38 mouse cellular contexts compared by ENCODE assay signal in genomic region chr16:14042421-14042820, GRCm38 (mm10). TPM values are rescaled to one million over a fixed set of nuclear protein-coding genes. Genes with fewer than 3 reads are reported as not detected.
"Had no signal": no experiment of that assay in that cellular context is flagged by ENCODE, and none has a peak within 500 bp of the region (broad histone marks: within the 10 kb centered on the region; RNA-seq: fewer than 3 reads in every experiment).

No protein-coding gene starts in this region.

- DNase-seq: left cerebral cortex, postnatal 4 days; liver; liver, embryonic 13.5 days; liver, postnatal 0 days; lung, adult 18-20 months; lung, adult 2 months; lung, embryonic 14.5 days; lung, postnatal 10 days; lung, postnatal 14 days; lung, postnatal 36 days; lung, postnatal 4 days; midbrain, embryonic 14.5 days had no signal

- H3K4me1 ChIP-seq: limb, embryonic 10.5 days; limb, embryonic 12.5 days; limb, embryonic 13.5 days; limb, embryonic 15.5 days; liver, embryonic 12.5 days; liver, embryonic 13.5 days; liver, embryonic 15.5 days; lung, embryonic 15.5 days; megakaryocyte, embryonic 14.5 days; midbrain, embryonic 10.5 days; midbrain, embryonic 12.5 days; midbrain, embryonic 13.5 days; midbrain, embryonic 15.5 days; neural tube, embryonic 12.5 days had no signal

- H3K4me3 ChIP-seq: left cerebral cortex, adult 2 months; limb, embryonic 10.5 days; limb, embryonic 12.5 days; limb, embryonic 13.5 days; limb, embryonic 15.5 days; liver, embryonic 12.5 days; liver, embryonic 13.5 days; liver, embryonic 15.5 days; lung, embryonic 15.5 days; megakaryocyte, embryonic 14.5 days; midbrain, embryonic 10.5 days; midbrain, embryonic 12.5 days; midbrain, embryonic 13.5 days; midbrain, embryonic 15.5 days; myocyte; neural tube, embryonic 12.5 days had no signal

- H3K9me3 ChIP-seq: limb, embryonic 10.5 days; limb, embryonic 12.5 days; limb, embryonic 13.5 days; limb, embryonic 15.5 days; liver, embryonic 12.5 days; liver, embryonic 13.5 days; liver, embryonic 15.5 days; lung, embryonic 15.5 days; megakaryocyte, embryonic 14.5 days; midbrain, embryonic 10.5 days; midbrain, embryonic 12.5 days; midbrain, embryonic 13.5 days; midbrain, embryonic 15.5 days; neural tube, embryonic 12.5 days had no signal

- H3K36me3 ChIP-seq: limb, embryonic 10.5 days; limb, embryonic 12.5 days; limb, embryonic 13.5 days; limb, embryonic 15.5 days; liver, embryonic 12.5 days; liver, embryonic 13.5 days; liver, embryonic 15.5 days; lung, embryonic 15.5 days; midbrain, embryonic 10.5 days; midbrain, embryonic 12.5 days; midbrain, embryonic 13.5 days; midbrain, embryonic 15.5 days; neural tube, embryonic 12.5 days had no signal

- H3K27ac ChIP-seq: left cerebral cortex, adult 2 months; limb, embryonic 10.5 days; limb, embryonic 12.5 days; limb, embryonic 13.5 days; limb, embryonic 15.5 days; liver, embryonic 12.5 days; liver, embryonic 13.5 days; liver, embryonic 14.5 days; liver, embryonic 15.5 days; lung, embryonic 15.5 days; macrophage; midbrain, embryonic 10.5 days; midbrain, embryonic 12.5 days; midbrain, embryonic 13.5 days; midbrain, embryonic 15.5 days; neural tube, embryonic 12.5 days had no signal

- H3K27me3 ChIP-seq: limb, embryonic 12.5 days; limb, embryonic 13.5 days; limb, embryonic 15.5 days; liver, embryonic 12.5 days; liver, embryonic 13.5 days; liver, embryonic 15.5 days; lung, embryonic 15.5 days; midbrain, embryonic 12.5 days; midbrain, embryonic 13.5 days; midbrain, embryonic 15.5 days; neural tube, embryonic 12.5 days had no signal

- ATAC-seq: liver, embryonic 12.5 days; liver, postnatal 0 days; lung, postnatal 0 days; midbrain, embryonic 13.5 days; midbrain, embryonic 15.5 days; midbrain, embryonic 16.5 days had no signal

- H3K4me2 ChIP-seq: limb, embryonic 12.5 days; limb, embryonic 13.5 days; limb, embryonic 15.5 days; liver, embryonic 11.5 days; liver, embryonic 12.5 days; liver, embryonic 13.5 days; liver, embryonic 15.5 days; lung, embryonic 14.5 days; lung, embryonic 15.5 days; midbrain, embryonic 12.5 days; midbrain, embryonic 13.5 days; midbrain, embryonic 15.5 days; neural tube, embryonic 12.5 days had no signal

- H3K9ac ChIP-seq: limb, embryonic 12.5 days; limb, embryonic 13.5 days; limb, embryonic 15.5 days; liver, embryonic 12.5 days; liver, embryonic 13.5 days; liver, embryonic 14.5 days; liver, embryonic 15.5 days; liver, postnatal 0 days; lung, embryonic 14.5 days; lung, embryonic 15.5 days; midbrain, embryonic 12.5 days; midbrain, embryonic 13.5 days; midbrain, embryonic 15.5 days; neural tube, embryonic 12.5 days had no signal

RNA-seq across cellular contexts. Expression of gene Ifitm7, which starts 55.7 kb away (rescaled TPM):
- total RNA-seq: liver, adult 2 months; megakaryocyte-erythroid progenitor cell, adult 5-6 weeks; monocyte, adult 5-6 weeks had no signal
- polyA plus RNA-seq: limb, embryonic 15.5 days; liver, adult 2 months; liver, embryonic 11.5 days; liver, embryonic 12.5 days; liver, embryonic 13.5 days; liver, embryonic 15.5 days; lung, adult 2 months; lung, embryonic 14.5 days; lung, embryonic 15.5 days; lung, embryonic 16.5 days; lung, postnatal 0 days; macrophage; myocyte; neural tube, embryonic 11.5 days had no signal

RNA-seq across cellular contexts. Expression of gene 2900011O08Rik, which starts 56.0 kb away (rescaled TPM):
- total RNA-seq: liver, adult 2 months; megakaryocyte, adult 5-6 weeks; megakaryocyte-erythroid progenitor cell, adult 5-6 weeks; monocyte, adult 5-6 weeks had no signal
- polyA plus RNA-seq: liver, adult 2 months; liver, postnatal 0 days; lung, postnatal 0 days; macrophage had no signal
